Mouse (Mus musculus) layer of hippocampus, postnatal 36 days (tissue): ENCODE results near the gene Gm8232. TPM values are rescaled to one million over a fixed set of nuclear protein-coding genes. Genes with fewer than 3 reads are reported as not detected.
"Not testable (repeated sequence)": the region's sequence is repeated elsewhere in the genome, so short reads cannot be mapped to it uniquely, and the experiment has no call there.

ENCODE experiments used
- DNase-seq, 2 experiments: peaks; one replicate each; pipeline ENCODE4 v3.0.0; 2022
- total RNA-seq, 2 experiments: library from RNA; stranded (reverse); gene quantifications; 2 replicates each; pipeline ENCODE4 v1.2.3; 2021

The Gm8232 gene
- total RNA-seq = not detected

DNA sequence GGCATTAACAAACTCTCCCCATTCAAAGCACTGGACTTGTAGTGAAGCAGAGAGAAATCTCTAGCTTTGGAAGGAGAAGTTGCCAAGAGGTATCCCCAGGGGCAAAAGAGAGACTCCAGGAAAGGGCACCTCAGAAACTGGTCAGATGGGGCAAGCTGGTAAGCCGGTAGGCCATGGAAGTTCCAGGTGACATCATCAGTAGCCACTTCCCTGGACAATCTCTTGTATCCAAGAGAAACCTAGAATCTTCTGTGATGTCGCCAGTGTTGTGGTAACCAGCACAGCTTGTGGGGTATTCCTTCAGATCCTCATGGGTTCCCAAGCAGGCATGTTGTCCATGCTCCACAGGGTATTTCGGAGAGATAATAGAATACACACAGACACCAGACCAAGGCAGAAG lies at the start of gene Gm8232:
TSS of gene Gm8232 (plus strand) at position 301 of the 400 bp plus-strand sequence.
- not testable (repeated sequence) for DNase-seq

DNA sequence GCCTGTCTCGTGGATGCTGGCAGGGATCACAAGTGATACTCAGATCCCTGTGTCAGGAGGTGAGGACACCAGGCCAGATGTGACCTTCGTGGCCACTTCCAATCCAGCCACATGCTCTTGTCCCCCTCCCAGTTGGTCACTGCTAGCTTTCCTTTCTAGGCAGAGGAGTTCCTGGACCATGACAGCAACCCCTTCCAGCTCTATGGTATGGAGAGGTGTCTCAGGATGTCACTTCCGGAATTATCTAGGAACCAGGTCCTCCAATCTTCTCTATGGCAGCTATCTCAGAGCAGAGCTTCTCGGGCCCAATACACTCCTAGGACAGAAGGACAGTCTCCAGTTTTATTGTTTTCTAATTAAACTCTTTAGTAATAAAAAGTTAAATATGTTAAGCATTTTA lies 49.2 kb upstream of the Gm8232 start:
- DNase-seq = not testable (repeated sequence)

GRCm38 (mm10) chr14:44410588-44410987 lies 22.8 kb upstream of the Gm8232 start, which contains the start of gene Gm3371:
Gene Gm3371, minus strand, starts transcription at chr14:44410688.
- DNase-seq = not testable (repeated sequence)

Other genes with a start within 250 kb of the Gm8232 start
- gene Gm8212, start 236.0 kb upstream of the Gm8232 start, total RNA-seq = not detected
- gene 4930503E14Rik, start 220.4 kb upstream of the Gm8232 start, total RNA-seq = not detected
- gene Gm8220, start 148.1 kb upstream of the Gm8232 start, total RNA-seq = not detected
- gene Gm5930, start 95.1 kb upstream of the Gm8232 start, total RNA-seq = not detected
- not detected for gene Gm8229, start 68.3 kb upstream of the Gm8232 start, total RNA-seq
- not detected for gene Gm3371, start 22.9 kb upstream of the Gm8232 start, total RNA-seq
- gene BC061237, start 58.8 kb downstream of the Gm8232 start, total RNA-seq = not detected
- gene Gm17093, start 84.6 kb downstream of the Gm8232 start, total RNA-seq = not detected
- gene Gm8247, start 149.5 kb downstream of the Gm8232 start, total RNA-seq = not detected
- gene Gm5624, start 194.3 kb downstream of the Gm8232 start, total RNA-seq = not detected